Mouse (Mus musculus) lung, postnatal 10 days (tissue): Measurements from ENCODE around the gene Lim2.
"Not testable (repeated sequence)": the region's sequence is repeated elsewhere in the genome, so short reads cannot be mapped to it uniquely, and the experiment has no call there.

Experiments used
- DNase-seq: peaks from one replicate; pipeline ENCODE4 v3.0.0; 2021

Gene Lim2

DNA sequence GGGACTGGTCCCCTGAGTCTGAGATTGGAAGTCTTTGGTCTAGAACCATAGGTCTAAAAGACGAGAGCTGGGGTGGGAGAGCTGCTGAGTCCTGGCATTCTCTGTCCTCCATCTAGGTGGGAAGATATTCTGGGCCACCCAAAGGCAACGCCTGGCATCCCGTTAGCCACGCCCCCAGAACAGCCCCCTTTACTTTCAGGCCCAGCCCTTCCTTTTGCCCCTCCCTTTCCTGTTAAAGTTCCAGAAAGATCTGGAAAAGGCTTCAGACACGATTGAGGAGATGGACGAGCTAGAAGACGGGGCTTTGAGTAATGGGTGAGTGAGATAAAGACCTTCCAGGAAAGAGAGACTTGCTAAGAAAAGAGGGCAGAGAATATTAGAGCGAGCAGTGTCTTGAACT, at the start of gene Lim2:
Lim2 (plus strand) TSS at position 265 of the 400 bp plus-strand sequence.
- DNase-seq, result no peak

DNA sequence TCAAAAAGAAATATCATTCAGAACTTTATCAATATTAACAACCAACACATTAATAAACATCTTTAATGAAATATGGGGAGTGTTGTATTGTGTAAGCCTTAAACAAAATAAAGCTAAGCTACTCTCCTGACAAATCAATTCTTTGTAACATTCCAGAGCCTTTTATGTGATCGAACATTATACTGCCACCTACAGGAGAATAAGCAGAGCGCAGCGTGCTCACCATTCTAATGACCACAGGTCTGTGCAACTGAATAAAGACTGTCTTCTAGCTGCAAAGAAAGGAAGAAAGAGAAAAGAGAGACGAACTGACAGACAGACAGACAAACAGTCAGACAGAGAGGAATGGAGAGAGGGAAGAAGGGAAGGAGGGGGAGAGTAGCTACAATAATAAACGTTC, 49.2 kb upstream of the Lim2 start:
- peak; percentile 19 for DNase-seq

DNA sequence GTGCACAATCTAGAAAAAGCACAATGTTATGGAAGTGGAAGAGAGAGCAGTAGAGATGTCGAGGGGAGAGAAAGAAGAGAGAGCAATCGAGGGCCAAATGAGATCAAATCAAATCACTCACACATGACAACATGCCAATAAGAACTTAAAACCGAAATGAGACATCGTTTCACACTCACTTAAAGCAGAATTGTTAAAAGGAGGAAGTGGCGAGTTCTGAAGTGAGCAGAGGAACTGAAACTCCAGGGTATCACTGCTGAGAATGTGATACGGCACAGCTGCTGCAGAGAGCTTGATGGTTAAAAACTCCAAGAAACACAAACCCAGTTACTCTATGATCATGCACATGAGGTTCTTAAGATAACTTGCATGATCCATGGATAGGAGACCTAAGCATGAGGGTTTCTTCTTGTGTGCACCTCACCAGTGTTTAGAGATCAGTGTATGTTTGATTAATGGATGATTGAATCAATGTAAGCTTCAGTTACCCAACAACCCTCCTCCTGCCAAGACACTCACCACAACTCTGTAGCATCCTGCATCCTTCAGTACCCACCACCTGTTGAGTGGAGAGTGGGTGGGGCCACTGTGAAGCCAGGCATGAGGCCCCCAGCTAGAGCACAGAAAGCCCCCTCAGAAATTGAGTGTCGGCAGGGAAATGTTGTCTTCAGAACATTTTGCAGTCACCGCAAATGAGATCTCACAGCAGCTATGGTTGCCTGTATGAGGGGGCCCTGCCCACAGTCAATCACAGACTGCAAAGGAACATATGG, 34.9 kb upstream of the Lim2 start:
- DNase-seq, result no peak

DNA sequence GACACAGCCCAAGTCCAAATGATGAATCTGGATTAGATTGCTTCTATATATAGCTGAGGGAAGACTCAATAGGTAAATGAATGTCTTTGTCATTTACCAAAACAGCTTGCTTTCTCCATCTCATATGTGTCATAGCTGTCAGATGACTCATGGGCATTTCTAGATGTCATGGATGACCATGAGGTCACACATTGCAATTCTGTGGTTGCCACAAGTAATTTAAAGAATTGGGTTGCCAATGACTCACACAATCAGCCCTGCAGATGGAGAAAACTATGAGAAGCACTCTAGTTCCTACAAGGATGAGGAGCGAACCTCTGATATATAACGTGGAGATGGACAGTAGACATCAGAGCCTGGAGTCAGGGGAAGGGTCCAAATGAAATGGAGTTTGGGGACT, 28.0 kb upstream of the Lim2 start:
- DNase-seq, result no peak

DNA sequence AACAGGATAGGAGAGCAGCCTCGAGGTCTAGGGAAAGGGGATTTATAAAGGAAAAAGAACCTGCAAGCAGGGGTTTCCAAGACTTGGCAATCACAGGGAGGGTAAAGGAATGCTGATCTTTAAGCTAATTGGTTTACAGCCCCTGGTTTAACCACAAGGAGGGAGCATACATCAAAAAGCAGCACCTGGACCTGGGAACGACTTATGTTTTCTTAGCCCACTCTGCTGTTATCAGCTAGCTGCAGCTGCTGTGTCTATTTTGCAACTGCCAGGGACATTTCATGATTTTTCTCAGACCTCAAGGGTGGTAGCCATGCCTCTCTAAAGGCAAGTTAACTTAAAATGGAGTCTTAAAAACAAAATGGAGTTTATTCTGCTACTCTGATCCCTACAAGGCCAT, 24.8 kb upstream of the Lim2 start:
- DNase-seq, result no peak

DNA sequence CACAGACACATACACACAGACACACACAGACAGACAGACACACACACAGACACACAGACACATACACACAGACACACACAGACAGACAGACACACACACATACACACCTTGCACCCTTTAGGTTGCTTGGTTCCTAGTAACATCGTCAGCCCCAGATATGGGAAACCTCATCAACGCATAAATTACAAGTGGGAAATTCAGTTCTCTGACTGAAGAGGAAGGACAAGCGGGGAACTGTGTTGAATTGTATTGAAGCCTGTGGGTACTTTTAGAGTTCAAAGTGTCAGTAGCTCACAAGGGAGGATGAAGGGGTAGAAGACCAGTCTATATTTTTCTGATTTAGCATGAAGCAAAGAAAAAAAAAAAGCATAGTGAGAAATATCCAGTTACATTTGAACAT, 19.9 kb upstream of the Lim2 start:
- DNase-seq, result no peak

DNA sequence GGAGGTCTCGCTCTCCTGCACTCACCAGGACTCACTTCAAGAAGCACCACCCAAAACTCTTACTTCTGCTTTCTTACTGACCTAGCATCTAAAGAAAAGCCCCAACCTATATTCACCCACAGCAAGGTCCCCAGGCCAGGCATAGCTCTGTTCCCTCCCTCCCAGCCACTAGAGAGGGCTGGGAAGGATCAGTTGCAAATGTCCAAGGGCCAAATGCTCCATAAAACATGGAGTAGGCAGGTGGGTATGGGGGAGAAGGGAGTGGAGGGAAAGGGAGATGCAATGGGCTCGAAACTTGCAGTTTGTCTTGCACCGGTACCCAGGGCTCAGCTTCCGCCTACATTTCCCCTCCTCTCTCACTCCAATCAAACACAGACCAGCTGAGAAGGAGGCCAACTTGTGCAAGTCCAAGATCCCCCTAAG, 19.3 kb upstream of the Lim2 start, which contains the start of gene Siglecg:
Siglecg (plus strand) TSS at position 74 of the 423 bp plus-strand sequence.
- no peak for DNase-seq

DNA sequence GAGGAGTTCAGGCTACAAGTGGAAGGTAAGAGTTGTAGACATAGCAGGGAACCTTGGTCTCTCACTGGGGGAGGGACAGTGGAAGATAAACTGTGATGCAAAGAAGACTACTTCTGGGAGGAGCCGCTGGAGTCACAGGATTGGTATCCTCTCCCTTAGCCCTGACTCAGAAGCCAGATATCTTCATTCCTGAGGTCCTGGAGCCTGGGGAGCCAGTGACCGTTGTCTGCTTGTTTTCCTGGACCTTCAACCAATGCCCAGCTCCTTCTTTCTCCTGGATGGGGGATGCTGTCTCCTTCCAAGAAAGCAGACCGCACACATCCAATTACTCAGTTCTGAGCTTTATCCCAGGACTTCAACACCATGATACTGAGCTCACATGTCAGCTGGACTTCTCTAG, 18.4 kb upstream of the Lim2 start:
- DNase-seq, result no peak

DNA sequence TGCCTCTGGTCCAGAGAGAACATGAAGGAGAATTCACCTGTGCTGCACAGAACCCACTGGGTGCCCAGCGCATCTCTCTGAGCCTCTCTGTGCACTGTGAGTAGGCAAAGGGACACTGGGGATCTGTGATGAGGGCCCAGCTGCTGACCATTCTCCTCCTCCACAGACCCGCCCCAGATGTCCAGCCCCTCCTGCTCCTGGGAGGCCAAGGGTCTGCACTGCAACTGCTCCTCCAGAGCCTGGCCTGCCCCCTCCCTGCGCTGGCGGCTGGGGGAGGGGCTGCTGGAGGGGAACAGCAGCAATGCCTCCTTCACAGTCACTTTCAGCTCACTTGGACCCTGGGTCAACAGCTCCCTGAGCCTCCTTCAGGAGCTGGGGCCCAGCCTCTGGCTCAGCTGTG, 15.7 kb upstream of the Lim2 start:
- not testable (repeated sequence) for DNase-seq

DNA sequence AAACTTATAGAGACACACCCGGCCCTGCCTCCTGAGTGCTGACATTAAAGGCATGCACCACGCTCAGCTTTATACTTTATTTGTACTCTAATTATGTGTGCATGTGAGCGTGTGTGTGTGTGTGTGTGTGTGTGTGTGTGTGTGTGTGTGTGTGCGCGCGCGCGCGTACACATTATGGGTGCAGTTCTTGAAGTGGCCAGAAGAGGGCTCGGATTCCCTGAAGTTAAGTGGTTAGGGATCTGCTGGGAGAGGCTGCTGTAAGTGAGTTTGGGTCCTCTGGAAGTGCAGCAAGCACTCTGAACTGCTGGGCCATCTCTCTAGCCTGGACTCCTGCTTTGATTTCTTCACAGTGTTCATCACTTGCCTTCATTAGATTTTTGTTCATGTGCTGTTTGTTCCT, 10.2 kb upstream of the Lim2 start:
- DNase-seq, result no peak

DNA sequence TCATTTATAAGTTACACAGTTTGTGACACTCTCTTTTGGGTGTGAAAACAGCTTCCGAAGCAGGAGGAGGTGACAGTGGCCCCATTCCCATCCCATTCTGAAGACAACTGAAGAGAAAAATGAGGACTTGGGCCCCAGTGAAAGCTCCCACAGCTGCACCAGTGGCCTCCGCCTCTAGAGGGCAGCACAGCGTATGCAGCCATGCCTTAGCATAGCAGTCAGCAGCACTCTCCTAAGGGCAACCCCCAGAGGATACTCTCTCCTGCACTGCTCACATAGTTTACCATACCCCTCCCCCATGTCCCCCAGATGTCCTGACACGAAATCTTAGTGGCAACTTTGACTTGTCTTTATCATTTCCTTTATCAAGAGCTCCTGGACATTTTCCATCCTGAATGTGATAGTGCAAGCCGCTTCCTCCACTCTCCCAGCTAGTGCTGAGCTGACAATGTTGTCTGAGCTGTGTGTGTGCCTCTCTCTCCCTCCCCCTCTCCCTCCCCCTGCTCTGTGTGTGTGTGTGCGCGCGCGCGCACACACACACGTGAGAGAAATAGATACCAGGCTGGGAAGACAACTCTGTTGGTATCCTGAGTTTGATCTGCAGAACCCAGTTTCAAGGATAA, 4.4 kb upstream of the Lim2 start:
- DNase-seq, result peak; percentile 89

DNA sequence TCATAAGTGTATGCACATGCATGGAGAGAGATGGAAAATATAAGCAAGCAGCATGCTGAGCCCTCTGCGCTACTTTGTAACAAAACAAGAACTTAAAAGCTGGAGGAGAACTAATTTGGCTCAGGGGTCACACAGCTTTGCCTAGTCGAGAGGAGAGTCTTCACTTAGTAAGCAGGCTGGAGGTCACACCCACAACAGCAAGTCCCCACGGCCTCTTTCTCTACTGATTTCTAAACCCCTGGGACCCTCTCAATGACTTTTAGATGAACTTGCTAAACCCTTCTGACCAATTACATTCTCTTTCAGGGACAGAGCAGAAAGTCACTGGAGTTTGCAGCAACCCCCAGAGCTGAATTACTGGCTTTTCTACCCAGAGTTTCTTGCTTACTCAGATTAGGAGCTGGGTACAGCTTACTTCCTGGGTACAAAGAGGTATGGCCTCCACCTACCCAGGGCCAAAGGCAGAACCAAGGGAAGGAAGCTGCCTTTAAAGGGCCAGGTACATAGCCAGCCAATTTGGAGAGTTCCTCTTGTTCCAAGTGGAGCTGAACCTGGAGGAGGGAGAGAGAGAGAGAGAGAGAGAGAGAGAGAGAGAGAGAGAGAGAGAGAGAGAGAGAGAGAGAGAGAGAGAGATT, 3.4 kb upstream of the Lim2 start:
- no peak for DNase-seq

DNA sequence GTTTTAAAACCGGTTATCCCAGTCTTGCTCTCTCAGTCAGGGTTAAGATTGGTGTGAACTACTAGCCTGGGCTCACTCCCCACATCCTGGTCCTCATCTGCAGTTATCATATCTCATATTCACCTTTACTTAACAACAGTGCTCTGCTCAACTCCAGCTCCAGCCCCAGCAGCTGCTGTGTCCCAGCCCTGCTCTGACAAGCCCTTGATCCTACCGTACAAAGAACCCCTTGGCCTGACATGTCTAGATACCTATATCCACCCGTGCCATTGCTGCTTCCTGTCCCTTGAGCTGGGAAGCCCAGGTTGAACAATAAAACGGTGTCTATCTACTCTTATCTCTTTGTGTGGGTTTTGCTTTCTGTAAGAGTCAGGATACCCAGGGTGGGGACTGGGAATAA, 2.0 kb downstream of the Lim2 start:
- no peak for DNase-seq

DNA sequence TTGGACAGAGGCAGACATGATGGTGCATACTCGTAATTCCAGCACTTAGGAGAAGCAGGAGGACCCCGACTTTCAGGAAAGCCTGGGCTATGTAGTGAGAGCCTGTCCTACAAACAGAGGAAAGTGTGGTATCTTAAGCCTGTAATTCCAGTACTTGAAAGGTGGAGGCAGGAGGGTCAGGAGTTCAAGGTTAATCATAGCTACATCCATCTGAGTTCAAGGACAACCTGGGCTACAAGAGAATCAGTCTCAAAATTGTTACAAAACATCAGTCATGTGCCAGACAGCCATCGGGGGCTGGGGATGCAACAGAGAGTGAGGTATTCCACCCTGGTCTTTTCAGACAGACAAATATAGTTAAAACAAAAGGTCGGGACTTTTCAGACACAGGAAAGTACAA, 5.4 kb downstream of the Lim2 start:
- DNase-seq, result no peak

DNA sequence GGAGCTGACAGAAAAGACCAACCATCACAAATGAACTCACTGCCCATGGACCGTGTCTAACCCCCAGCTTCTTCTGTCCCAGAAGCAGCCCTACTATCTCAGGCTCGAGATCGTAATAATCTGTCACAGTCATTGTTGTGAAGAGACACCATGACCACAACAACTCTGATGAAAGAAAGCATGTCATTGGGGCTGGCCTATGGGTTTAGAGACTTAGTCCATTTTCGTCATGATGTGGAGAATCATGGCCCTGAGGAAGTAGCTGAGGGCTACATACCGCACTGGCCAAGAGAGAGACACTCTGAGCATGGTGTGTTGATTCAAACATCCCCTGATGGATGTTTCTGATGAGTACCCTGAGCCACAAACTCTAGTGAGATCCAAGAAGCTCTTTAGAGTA, 7.2 kb downstream of the Lim2 start:
- DNase-seq, result no peak

DNA sequence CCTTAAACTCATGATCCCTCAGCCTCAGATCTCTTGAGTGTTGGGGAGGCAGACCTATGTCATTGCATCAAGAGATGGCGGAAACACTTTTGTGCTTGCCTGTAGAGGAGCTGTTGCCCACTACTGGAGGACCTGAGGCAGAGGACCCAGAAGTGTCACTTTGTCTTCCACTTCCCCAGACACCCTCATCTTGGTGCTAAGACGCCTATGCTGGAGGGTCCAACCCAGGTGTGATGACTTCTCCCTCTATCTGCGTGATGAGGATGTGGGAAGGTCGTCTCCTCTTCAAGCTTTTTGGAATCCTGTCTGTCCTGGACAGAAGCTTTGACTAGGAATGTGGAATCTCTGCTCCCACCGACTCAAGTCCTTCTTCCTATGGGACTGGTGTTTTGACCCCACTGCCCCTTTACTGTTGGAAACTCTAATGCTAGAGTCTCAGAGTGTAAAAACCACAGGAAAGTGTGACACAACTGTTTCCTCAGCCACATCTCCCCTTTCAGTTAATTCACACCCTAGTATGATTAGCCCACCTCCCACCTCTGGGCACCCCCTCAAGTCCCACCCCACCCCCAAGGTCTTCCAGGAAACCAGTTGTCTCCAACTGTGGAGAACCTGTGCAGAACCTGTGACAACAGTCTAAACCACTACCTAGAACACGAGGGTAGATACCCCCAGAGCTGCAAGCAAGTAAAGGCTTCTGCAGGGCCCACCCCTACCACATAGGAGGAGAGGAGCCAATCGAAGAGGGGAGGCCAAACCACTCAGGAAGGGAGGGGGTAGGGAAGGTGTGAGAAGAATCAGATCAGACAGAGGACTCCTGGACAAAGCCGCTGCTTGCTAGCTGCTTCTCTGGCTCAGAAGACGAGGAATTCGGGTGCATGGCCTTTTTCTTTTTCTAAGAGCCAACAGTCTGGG, 9.1 kb downstream of the Lim2 start, which contains the start of gene Nkg7:
Nkg7 (plus strand) TSS at position 733 of the 915 bp plus-strand sequence.
- DNase-seq, result no peak

DNA sequence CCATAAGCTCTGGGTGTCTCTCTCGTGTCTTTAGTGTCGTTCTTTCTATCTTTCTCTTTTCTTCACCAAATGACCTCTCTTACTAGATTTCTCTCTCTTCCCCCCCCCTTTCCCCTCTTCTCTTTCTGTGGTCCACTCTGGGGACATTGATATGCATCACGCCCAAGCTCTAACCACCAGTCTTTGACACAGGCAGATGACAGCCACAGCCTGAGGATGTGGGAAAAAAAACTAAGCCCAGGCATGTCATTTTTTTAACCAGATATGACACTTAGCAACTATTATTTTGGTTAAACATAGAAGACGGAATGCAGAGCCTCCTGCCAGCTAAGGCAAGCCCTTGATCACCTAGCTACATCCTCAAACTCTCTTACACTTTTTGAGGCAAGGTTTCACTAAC, 11.1 kb downstream of the Lim2 start:
- no peak for DNase-seq

DNA sequence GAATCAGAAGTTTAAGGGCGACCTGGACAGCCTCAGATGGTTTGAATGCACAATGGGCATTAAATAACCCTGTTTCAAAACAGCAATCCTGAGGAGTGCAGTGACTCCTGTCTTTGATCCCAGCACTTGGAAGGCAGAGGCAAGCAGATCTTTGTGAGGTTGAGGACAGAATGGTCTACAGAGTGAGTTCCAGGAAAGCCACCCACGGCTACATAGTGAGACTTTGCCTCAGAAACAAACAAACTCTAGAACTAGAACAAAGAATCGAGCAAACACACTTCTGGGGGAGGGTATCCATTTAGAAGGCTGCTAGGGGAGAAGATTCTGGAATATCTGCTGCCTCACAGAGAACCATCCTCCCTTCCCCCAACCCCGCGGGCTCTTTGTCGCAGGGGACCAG, 13.0 kb downstream of the Lim2 start, which contains the start of gene Cldnd2:
Cldnd2 (plus strand) TSS at position 301 of the 400 bp plus-strand sequence.
- no peak for DNase-seq

DNA sequence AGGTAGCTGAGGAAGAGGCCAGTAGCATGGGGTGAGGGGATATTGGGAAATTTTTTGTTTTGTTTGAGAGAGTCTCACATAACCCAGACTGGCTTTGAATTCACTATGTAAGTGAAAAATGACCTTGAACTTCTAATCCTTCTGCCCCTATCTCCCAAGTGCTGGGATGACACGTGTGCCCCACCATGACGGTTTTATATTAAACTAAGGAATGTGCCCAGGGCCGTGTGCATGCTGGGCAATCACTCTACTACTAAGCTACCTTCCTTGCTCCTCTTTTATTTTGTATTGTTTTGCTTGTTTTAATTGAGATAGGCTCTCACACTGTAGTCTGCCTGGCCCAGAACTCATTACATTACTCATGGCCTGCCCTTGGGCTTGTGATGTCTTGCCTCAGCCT, 13.6 kb downstream of the Lim2 start:
- DNase-seq, result no peak

DNA sequence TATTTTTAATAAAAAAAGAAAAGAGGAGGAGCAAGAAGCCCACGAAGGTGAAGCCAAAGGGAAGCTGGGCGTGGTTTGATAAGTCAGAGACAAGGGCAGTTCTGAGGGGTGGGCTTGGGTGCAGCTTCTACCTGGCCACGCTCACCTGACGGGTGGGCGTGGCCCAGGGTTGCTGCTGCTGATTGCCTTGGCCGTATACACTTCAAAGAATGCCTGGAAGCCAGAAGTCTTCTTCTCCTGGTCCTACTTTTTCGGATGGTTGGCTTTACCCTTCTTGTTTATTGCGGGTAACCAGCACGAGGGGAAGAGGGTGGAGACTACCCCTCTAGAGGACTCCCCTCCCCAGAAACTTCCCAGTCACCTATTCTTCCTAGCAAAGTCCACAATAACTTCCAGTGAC, 15.2 kb downstream of the Lim2 start:
- DNase-seq, result no peak

DNA sequence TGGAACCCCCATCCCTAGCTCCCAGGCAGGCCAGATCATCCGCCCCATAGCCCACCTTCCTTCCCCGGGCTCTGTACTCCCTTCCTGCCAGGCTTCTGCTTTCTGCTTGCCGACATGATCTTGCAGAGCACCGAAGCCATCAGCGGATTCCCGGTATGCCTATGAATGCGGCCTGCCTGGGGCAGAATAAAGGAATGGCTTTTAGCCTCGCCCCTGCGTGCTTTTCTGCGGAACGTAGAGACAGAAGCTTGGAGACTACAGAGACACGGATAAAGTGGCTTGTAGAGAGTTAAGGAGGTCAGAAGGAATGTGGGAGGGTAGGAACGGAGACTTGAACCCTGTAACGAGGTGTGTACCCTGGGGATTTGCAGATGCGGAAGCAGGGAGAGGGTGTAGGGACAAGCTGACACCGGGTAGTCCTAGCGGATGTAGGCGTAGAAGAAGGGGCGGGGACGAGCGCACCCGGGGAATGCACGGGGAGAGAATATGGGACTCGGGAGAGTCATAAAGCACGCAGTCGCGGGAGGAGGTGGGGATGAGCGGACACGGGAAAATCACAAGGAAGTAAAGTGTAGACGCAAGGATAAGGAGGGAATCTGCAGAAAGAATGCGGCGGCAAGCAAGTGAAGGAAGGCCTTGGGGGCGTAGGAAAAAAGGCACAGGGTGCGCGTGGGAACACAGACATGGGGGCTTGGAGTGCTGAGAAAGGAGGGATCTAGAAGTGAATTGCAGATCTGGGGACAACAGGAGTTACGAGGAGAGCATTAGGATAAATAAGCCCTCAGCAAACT, 15.9 kb downstream of the Lim2 start:
- DNase-seq, result peak; percentile 93

DNA sequence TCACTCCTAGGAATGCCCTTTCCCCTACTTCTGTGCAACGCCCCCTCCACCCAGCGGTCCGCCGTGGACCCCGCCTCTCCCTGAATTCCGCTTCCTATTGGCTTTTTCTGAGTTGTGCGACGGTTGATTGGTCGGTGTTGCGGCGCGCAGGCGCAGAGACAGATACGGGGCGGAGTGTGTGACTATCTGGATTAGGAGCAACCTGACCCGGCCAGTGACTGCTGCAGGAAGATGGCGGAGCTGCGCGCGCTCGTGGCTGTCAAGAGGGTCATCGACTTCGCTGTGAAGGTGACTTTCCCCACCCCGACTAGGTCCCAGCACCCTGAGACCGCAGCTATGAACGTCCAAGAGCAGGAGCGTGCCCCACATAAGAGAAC, 16.4 kb downstream of the Lim2 start, which contains the start of the genes Etfb and Gm45233:
Etfb (plus strand) TSS at position 167 of the 377 bp plus-strand sequence.
Gm45233 (plus strand) TSS at position 212 of the 377 bp plus-strand sequence.
- DNase-seq, result peak; percentile 98
